Mouse (Mus musculus) myocyte (in vitro differentiated cells): ENCODE results near the gene Slc25a26. TPM values are rescaled to one million over a fixed set of nuclear protein-coding genes. Genes with fewer than 3 reads are reported as not detected.

ENCODE experiments used
- H3K27me3 ChIP-seq: one replicate; pipeline ENCODE4 v1.6.1; 2011; ENCODE audit not compliant: control insufficient read depth, insufficient read depth, insufficient read length
- H3K36me3 ChIP-seq: one replicate; pipeline ENCODE4 v1.6.1; 2011; ENCODE audit not compliant: control insufficient read depth, insufficient read depth
- H3K4me2 ChIP-seq: one replicate; pipeline ENCODE4 v1.6.1; 2011; ENCODE audit warnings: low read depth, control low read depth
- H3K4me3 ChIP-seq: one replicate; pipeline ENCODE4 v1.5.1; 2011; ENCODE audit warnings: mild to moderate bottlenecking, control low read depth, moderate library complexity
- H3K79me2 ChIP-seq: one replicate; pipeline ENCODE4 v1.6.1; 2011; ENCODE audit not compliant: control insufficient read depth, insufficient read depth
- H3ac ChIP-seq: one replicate; pipeline ENCODE4 v1.6.1; 2011; ENCODE audit not compliant: control insufficient read depth, insufficient read length
- CEBPB ChIP-seq: IDR thresholded peaks from 2 replicates; pipeline ENCODE4 v1.6.1; 2011; ENCODE audit warnings: mild to moderate bottlenecking, moderate library complexity; ENCODE audit not compliant: poor library complexity, insufficient read depth, severe bottlenecking
- E2F4 ChIP-seq: IDR thresholded peaks from one replicate; pipeline ENCODE4 v1.6.1; 2011; ENCODE audit warnings: mild to moderate bottlenecking, control low read depth, moderate library complexity; ENCODE audit not compliant: insufficient read depth
- MAX ChIP-seq: IDR thresholded peaks from one replicate; pipeline ENCODE4 v1.6.1; 2011; ENCODE audit warnings: low read depth, mild to moderate bottlenecking, control low read depth
- MYOD1 ChIP-seq, 3 experiments: IDR thresholded peaks; one replicate each; pipeline ENCODE4 v1.6.1; 2011; ENCODE audit warnings: control low read depth in 2 of 3, low read depth in 2 of 3, mild to moderate bottlenecking in 2 of 3, moderate library complexity in 1 of 3; ENCODE audit not compliant: insufficient read length in 2 of 3, control insufficient read depth in 1 of 3
- MYOG ChIP-seq, 3 experiments: IDR thresholded peaks; one replicate each; pipeline ENCODE4 v1.6.1; 2011; ENCODE audit warnings: control low read depth in 2 of 3, low read depth in 2 of 3, mild to moderate bottlenecking in 2 of 3; ENCODE audit not compliant: insufficient read length in 2 of 3, control insufficient read depth in 1 of 3, insufficient read depth in 1 of 3
- POLR2A ChIP-seq: IDR thresholded peaks from one replicate; pipeline ENCODE4 v1.6.1; 2011; ENCODE audit warnings: low read depth, mild to moderate bottlenecking, control low read depth, moderate library complexity; ENCODE audit not compliant: insufficient read length
- POLR2AphosphoS2 ChIP-seq: IDR thresholded peaks from one replicate; pipeline ENCODE4 v1.6.1; 2011; ENCODE audit warnings: low read depth, control low read depth; ENCODE audit not compliant: insufficient read length
- REST ChIP-seq: IDR thresholded peaks from one replicate; pipeline ENCODE4 v1.6.1; 2011; ENCODE audit warnings: mild to moderate bottlenecking, control low read depth, moderate library complexity; ENCODE audit not compliant: insufficient read depth, insufficient read length
- SRF ChIP-seq: IDR thresholded peaks from one replicate; pipeline ENCODE4 v1.6.1; 2011; ENCODE audit warnings: low read depth; ENCODE audit not compliant: control insufficient read depth, insufficient read length
- TCF12 ChIP-seq: IDR thresholded peaks from one replicate; pipeline ENCODE4 v1.6.1; 2011; ENCODE audit warnings: mild to moderate bottlenecking, control low read depth; ENCODE audit not compliant: poor library complexity, insufficient read depth, severe bottlenecking
- TCF3 ChIP-seq: IDR thresholded peaks from one replicate; pipeline ENCODE4 v1.6.1; 2011; ENCODE audit warnings: low read depth, control low read depth; ENCODE audit not compliant: insufficient read length
- USF1 ChIP-seq: IDR thresholded peaks from one replicate; pipeline ENCODE4 v1.6.1; 2011; ENCODE audit warnings: low read depth, mild to moderate bottlenecking, control low read depth, moderate library complexity
- polyA plus RNA-seq: library from polyadenylated mRNA; unstranded; fragments of >200 nt; fragmentation: generic; extraction: Trizol; gene quantifications from one replicate; pipeline ENCODE4 v1.2.1, GENCODE M21; 2012; ENCODE audit warnings: missing spikeins

Gene Slc25a26
- polyA plus RNA-seq, 1 experiment = 4.7 TPM

DNA sequence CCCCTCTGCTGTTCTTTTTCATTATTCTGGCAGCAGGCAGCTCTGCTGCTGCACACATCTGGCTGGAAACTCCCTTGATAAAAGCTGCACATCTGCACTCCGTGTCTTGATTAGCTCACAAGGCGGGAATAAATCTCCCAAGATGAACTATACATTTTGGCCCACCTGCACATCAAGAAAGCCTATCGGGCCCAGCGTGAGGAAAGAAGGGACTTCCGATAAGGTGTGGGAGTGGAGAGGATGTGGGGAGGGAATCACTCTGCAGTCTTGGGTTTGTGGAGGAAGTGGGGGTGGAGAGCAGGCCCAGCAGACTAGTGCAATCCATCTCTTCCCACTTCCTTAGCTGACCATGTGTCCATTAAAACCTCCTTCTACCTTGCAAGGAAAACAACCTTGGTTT, 125.8 kb downstream of the Slc25a26 start:
- H3K36me3 ChIP-seq = peaks cover 10% of the 10 kb centered on the region

DNA sequence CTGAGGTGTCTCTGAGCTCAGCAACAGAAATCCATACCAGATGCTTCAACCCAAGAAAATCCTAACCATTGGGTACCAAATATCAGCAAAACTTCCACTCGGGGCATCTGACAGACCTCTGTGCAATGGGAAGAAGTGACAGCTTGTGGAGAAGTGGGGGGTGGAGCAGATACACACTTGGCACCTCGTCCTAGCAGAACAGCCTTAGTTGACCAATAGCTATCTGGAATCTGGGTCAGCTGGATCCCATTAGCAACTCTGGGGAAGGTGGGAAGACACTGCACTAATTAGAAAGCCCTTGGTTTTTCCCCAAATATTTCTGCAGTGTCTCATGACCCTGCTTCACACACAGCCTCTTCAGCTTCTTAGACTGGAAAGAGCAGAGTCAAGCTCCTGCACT, 126.7 kb downstream of the Slc25a26 start:
- Histone ChIP-seq H3K4me2 (no peak overlapping the region), H3ac (no peak overlapping the region), H3K4me3 (no peak overlapping the region), H3K36me3 (peaks cover 10% of the 10 kb centered on the region), H3K79me2 (peaks cover 5% of the 10 kb centered on the region), H3K27me3 (no peaks in the 10 kb centered on the region)
- TF ChIP-seq MAX (no peak), REST (no peak), TCF12 (no peak), MYOD1 (IDR thresholded peaks at IDR 0.05; ENCODE audit: control insufficient read depth in 1 of 3, insufficient read length in 2 of 3, low read depth in 2 of 3) (no peak), CEBPB (no peak), POLR2A (no peak), POLR2AphosphoS2 (no peak), USF1 (no peak), E2F4 (no peak)

More for the DNA sequence above, 125.8 kb downstream of the Slc25a26 start:
- H3K4me3 ChIP-seq = no peak overlapping the region
- H3K4me2 ChIP-seq = no peak overlapping the region
- TF ChIP-seq E2F4 (no peak), POLR2AphosphoS2 (no peak), USF1 (no peak), TCF3 (no peak)
- no peaks in the 10 kb centered on the region for H3K27me3 ChIP-seq
- H3K79me2 ChIP-seq = peaks cover 5% of the 10 kb centered on the region
- H3ac ChIP-seq = no peak overlapping the region

GRCm38 (mm10) chr6:94627714-94628595, 127.8 kb downstream of the Slc25a26 start:
- H3K4me3 ChIP-seq = no peak overlapping the region
- H3K79me2 ChIP-seq = peaks cover 9% of the 10 kb centered on the region
- H3K27me3 ChIP-seq = no peaks in the 10 kb centered on the region
- no peak for TF ChIP-seq MYOG (IDR thresholded peaks at IDR 0.05; ENCODE audit: control insufficient read depth in 1 of 3, insufficient read depth in 1 of 3, insufficient read length in 2 of 3, low read depth in 2 of 3)
- peak in 2 of 3 experiments; percentile 18 to 29 for TF ChIP-seq MYOD1 (IDR thresholded peaks at IDR 0.05; ENCODE audit: control insufficient read depth in 1 of 3, insufficient read length in 2 of 3, low read depth in 2 of 3)
- H3ac ChIP-seq = no peak overlapping the region
- H3K36me3 ChIP-seq = peaks cover 10% of the 10 kb centered on the region
- H3K4me2 ChIP-seq = no peak overlapping the region

GRCm38 (mm10) chr6:94628787-94629186, 128.7 kb downstream of the Slc25a26 start:
- H3K36me3 ChIP-seq = peaks cover 10% of the 10 kb centered on the region
- H3K4me2 ChIP-seq = no peak overlapping the region

DNA sequence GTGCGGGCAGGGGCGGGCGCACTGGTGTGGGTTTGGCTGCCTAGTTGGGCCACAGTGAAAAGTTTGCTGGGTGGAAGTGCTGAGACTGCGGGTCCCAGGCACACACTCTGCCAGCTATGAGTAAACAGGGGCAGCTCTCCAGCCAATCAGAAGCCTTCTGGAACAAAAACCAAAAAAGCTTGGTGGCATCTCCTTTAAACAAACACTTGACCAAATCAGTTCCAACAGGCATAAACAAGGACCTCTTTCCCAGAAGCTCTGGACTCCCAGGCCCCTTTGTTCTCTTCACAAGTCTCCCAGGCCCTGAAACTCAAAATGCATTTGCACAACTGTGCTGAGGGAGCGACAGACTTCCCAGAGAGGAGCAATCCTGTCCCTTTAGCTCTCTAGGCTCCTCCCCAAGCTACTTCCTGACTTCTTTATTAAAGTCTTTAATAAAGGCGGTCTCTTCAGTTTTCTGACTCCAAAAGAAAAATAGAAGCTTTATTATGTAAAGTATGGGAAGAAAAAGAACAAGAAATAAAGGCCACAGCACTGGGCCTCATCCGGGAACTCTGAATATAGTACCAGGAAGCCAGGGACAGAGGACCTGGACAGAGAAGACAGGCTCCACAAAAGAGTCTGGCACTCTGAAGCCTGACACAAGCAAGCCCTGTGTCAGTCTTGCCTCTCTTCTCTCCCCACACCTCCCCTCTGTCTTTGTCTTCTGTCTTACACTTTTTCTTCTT, 131.1 kb downstream of the Slc25a26 start:
- Histone ChIP-seq H3ac (no peak overlapping the region), H3K36me3 (no peaks in the 10 kb centered on the region), H3K27me3 (no peaks in the 10 kb centered on the region), H3K79me2 (peaks cover 9% of the 10 kb centered on the region), H3K4me3 (no peak overlapping the region), H3K4me2 (no peak overlapping the region)
- no peak for TF ChIP-seq TCF3
- TF ChIP-seq POLR2A = no peak
- TF ChIP-seq TCF12 = no peak
- no peak for TF ChIP-seq USF1
- TF ChIP-seq REST = no peak
- TF ChIP-seq MYOG (IDR thresholded peaks at IDR 0.05; ENCODE audit: control insufficient read depth in 1 of 3, insufficient read depth in 1 of 3, insufficient read length in 2 of 3, low read depth in 2 of 3) = no peak
- TF ChIP-seq MAX = no peak
- TF ChIP-seq MYOD1 (IDR thresholded peaks at IDR 0.05; ENCODE audit: control insufficient read depth in 1 of 3, insufficient read length in 2 of 3, low read depth in 2 of 3) = no peak
- no peak for TF ChIP-seq E2F4
- TF ChIP-seq CEBPB = no peak
- TF ChIP-seq POLR2AphosphoS2 = no peak
- TF ChIP-seq SRF = no peak

More at GRCm38 (mm10) chr6:94628787-94629186, 128.7 kb downstream of the Slc25a26 start:
- H3K79me2 ChIP-seq = peaks cover 9% of the 10 kb centered on the region
- no peak overlapping the region for H3ac ChIP-seq
- no peak overlapping the region for H3K4me3 ChIP-seq
- H3K27me3 ChIP-seq = no peaks in the 10 kb centered on the region
- TF ChIP-seq E2F4 (no peak), TCF12 (no peak), MYOD1 (IDR thresholded peaks at IDR 0.05; ENCODE audit: control insufficient read depth in 1 of 3, insufficient read length in 2 of 3, low read depth in 2 of 3) (no peak), POLR2A (no peak), MYOG (IDR thresholded peaks at IDR 0.05; ENCODE audit: control insufficient read depth in 1 of 3, insufficient read depth in 1 of 3, insufficient read length in 2 of 3, low read depth in 2 of 3) (no peak), USF1 (no peak), REST (no peak), TCF3 (no peak), SRF (no peak), POLR2AphosphoS2 (no peak), MAX (no peak), CEBPB (no peak)
